Mouse (Mus musculus) lung, adult 2 months (tissue): ENCODE measurements around the gene Stat4.

Experiments
- CTCF ChIP-seq: fragments of 200-500 bp; IDR thresholded peaks from 2 replicates; pipeline ENCODE4 v1.5.1; 2011; ENCODE audit warnings: mild to moderate bottlenecking, low read length, control low read depth; ENCODE audit not compliant: insufficient read depth
- POLR2A ChIP-seq: fragments of 200-500 bp; IDR thresholded peaks from 2 replicates; pipeline ENCODE4 v1.6.1; 2011; ENCODE audit warnings: low read depth, mild to moderate bottlenecking, control low read depth, low read length, borderline replicate concordance; ENCODE audit errors: extremely low read depth

DNA sequence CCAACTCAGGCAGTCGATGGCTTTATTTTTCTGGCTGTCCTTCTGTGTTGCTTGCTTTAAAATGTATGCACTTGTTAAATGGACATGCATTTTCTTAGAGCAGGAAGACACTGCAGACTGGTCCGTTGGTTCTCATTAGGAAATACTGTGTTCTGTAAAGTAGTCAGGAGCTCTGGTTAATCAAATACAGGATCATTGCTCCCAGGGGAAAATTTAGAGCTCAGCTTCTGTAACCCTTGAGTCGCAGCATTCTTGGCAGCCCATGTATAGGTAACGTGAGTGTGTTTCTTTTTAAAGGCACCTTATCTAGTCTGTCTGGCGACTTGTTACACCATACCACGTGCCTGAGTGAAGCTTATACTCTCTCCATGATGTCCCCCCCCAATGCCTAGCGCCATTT is 161.2 kb downstream of the Stat4 start:
- TF ChIP-seq POLR2A (no peak), CTCF (no peak)
